Mouse (Mus musculus) frontal cortex, adult (tissue): ENCODE data around the gene Mageb1.
"Not testable (repeated sequence)": the region's sequence is repeated elsewhere in the genome, so short reads cannot be mapped to it uniquely, and the experiment has no call there.

Experiments used
- ATAC-seq: cut with Nextera tagmentation; 2 replicates; pipeline ENCODE4 v1.9.2; 2017; ENCODE audit warnings: mild to moderate bottlenecking, moderate library complexity, mixed read lengths; ENCODE audit not compliant: low TSS enrichment

Gene Mageb1

DNA sequence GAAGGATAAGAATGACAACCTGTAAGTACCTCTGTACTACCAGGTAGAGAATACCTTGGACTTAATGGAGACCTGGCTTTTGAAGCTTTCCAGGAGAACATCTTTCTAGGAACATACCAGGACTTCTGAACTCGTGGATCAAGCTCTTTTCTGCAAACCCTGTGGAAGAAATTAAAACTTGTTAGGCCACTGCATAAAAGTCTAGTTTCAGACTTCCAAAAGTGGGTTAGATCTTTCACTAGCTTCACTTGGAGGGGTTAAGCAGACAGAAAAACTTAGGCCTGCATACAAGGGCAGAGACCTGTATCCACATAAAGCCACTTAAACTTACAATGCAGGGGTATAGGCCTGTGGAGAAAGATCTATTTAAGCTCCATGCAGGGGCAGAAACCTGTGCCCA, at the start of gene Mageb1:
Gene Mageb1, minus strand, starts transcription at position 101 of the 400 bp plus-strand sequence.
- ATAC-seq: not testable (repeated sequence)
